Mouse (Mus musculus): ENCODE results near the gene Wnt7b. TPM values are rescaled to one million over a fixed set of nuclear protein-coding genes. Genes with fewer than 3 reads are reported as not detected.
A peak's percentile ranks its signal among the peaks of the same experiment; 100 is the strongest.

Gene Wnt7b
- polyA plus RNA-seq, 1 experiment from 2014 or later = 85.1 TPM

DNA sequence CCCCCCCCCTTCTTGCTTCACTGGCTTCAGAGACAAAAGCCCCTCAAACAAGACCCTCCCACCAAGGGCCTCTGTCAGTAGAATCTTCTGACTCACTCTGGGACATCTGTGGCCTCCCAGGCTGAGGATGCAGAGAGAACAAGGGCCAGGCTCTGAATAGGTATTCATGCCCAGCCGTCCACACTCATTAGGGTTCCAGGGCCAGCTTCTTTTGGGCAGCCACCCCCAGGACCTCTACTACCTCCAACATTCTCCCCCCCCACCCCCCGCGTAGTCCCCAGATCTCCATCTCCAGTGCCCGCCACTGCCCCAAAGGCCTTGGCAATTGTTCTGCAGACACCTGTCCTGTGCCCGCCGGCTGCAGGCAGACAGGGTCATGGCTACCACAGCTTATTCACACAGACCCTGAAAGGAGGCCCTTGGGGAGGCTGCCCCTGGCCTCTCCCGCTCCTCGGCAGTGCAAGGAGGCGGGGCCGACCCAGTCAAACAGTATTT, 84.2 kb downstream of the Wnt7b start:
- no peak overlapping the region for H3K4me3 ChIP-seq (ENCODE audit: low read depth, low read length)
- WGBS = 25% methylated on average over 10 of the region's 10 CpGs
- peak overlapping the region; percentile 23; the same call in 1 of the 2 replicates for H3K9ac ChIP-seq (ENCODE audit: low read length)
- ATAC-seq (ENCODE audit: insufficient read depth, low FRiP score, low TSS enrichment) (peak; percentile 92), DNase-seq (ENCODE audit: low spot score) (peak; percentile 74)
- H3K27ac ChIP-seq (ENCODE audit: low read depth, low read length) = peak overlapping the region; percentile 85
- H3K27me3 ChIP-seq (ENCODE audit: control insufficient read depth, insufficient read depth, low read length) = no peaks in the 10 kb centered on the region
- H3K36me3 ChIP-seq (ENCODE audit: control insufficient read depth, insufficient read depth, low read length) = no peaks in the 10 kb centered on the region
- no peaks in the 10 kb centered on the region for H3K9me3 ChIP-seq (ENCODE audit: control insufficient read depth, low read length)
- no peak overlapping the region for H3K4me2 ChIP-seq (ENCODE audit: low read depth)
- peaks cover 20% of the 10 kb centered on the region for H3K4me1 ChIP-seq (ENCODE audit: control insufficient read depth, insufficient read depth, low read length)

DNA sequence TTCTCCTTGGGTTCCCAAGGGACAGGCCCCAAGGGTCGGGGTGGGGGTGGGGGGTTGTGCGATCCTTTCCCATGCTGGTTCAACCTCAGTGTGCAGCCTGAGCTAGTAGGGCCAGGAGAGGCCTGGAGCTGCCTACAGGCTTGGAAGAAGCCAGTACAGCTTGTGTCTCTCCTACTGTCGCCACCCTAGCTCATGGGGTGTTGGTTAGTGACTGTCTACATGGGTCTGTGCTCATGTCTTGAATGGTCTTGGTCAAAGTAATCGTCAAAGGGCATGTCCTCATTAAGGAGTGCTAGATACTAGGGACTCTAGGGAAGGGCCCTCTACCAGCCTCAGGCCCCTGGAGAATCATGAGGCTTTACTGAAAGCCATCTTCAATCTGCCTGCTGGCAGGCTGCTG, 84.7 kb downstream of the Wnt7b start:
- Histone ChIP-seq H3K4me3 (ENCODE audit: low read depth, low read length) (no peak overlapping the region), H3K9ac (ENCODE audit: low read length) (no peak overlapping the region), H3K36me3 (ENCODE audit: control insufficient read depth, insufficient read depth, low read length) (no peaks in the 10 kb centered on the region), H3K4me2 (ENCODE audit: low read depth) (no peak overlapping the region), H3K27me3 (ENCODE audit: control insufficient read depth, insufficient read depth, low read length) (no peaks in the 10 kb centered on the region), H3K9me3 (ENCODE audit: control insufficient read depth, low read length) (no peaks in the 10 kb centered on the region), H3K27ac (ENCODE audit: low read depth, low read length) (peak overlapping the region; percentile 85), H3K4me1 (ENCODE audit: control insufficient read depth, insufficient read depth, low read length) (peaks cover 20% of the 10 kb centered on the region)
- WGBS = 79% methylated on average over 4 of the region's 4 CpGs
- ATAC-seq (ENCODE audit: insufficient read depth, low FRiP score, low TSS enrichment) (peak; percentile 43), DNase-seq (ENCODE audit: low spot score) (no peak)

- no peak overlapping the region for H3K4me3 ChIP-seq (ENCODE audit: low read depth, low read length)
- WGBS = 6% methylated on average over 11 of the region's 11 CpGs
- no peak overlapping the region for H3K9ac ChIP-seq (ENCODE audit: low read length)
- H3K27me3 ChIP-seq (ENCODE audit: control insufficient read depth, insufficient read depth, low read length) = no peaks in the 10 kb centered on the region
- DNase-seq (ENCODE audit: low spot score) (peak; percentile 46), ATAC-seq (ENCODE audit: insufficient read depth, low FRiP score, low TSS enrichment) (no peak)
- H3K36me3 ChIP-seq (ENCODE audit: control insufficient read depth, insufficient read depth, low read length) = no peaks in the 10 kb centered on the region
- H3K27ac ChIP-seq (ENCODE audit: low read depth, low read length) = no peak overlapping the region
- H3K4me1 ChIP-seq (ENCODE audit: control insufficient read depth, insufficient read depth, low read length) = peaks cover 17% of the 10 kb centered on the region
- H3K4me2 ChIP-seq (ENCODE audit: low read depth) = no peak overlapping the region
- no peaks in the 10 kb centered on the region for H3K9me3 ChIP-seq (ENCODE audit: control insufficient read depth, low read length)
Measured at GRCm38 (mm10) chr15:85494163-85494621, 88.1 kb downstream of the Wnt7b start.

DNA sequence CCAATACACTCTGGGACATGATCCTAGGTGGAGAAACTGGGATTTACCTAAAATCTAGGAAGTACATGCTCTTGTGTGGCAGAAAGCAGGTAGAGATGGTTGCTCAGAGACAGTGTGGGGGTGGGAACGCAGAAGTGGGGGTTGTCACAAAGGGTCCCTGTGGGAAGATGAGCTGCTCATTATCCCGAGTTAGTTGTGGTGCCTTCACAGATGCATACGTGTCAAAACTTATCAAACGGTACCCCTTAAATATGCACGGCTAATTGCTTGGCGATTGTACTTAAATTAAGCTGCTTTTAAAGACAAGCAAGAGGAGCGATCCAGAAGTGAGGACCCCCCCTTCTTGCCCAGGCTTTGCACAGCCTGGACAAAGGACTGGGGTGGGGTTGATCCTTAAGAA, 92.5 kb downstream of the Wnt7b start:
- no peak for ATAC-seq (ENCODE audit: insufficient read depth, low FRiP score, low TSS enrichment)
- H3K9ac ChIP-seq (ENCODE audit: low read length) = no peak overlapping the region
- no peak overlapping the region for H3K4me3 ChIP-seq (ENCODE audit: low read depth, low read length)
- no peaks in the 10 kb centered on the region for H3K27me3 ChIP-seq (ENCODE audit: control insufficient read depth, insufficient read depth, low read length)
- no peaks in the 10 kb centered on the region for H3K36me3 ChIP-seq (ENCODE audit: control insufficient read depth, insufficient read depth, low read length)
- 81% methylated on average over 7 of the region's 7 CpGs for WGBS
- H3K4me1 ChIP-seq (ENCODE audit: control insufficient read depth, insufficient read depth, low read length) = peaks cover 5% of the 10 kb centered on the region; the same call in 1 of the 2 replicates
- H3K9me3 ChIP-seq (ENCODE audit: control insufficient read depth, low read length) = no peaks in the 10 kb centered on the region
- H3K4me2 ChIP-seq (ENCODE audit: low read depth) = no peak overlapping the region
- H3K27ac ChIP-seq (ENCODE audit: low read depth, low read length) = no peak overlapping the region
- DNase-seq (ENCODE audit: low spot score) = no peak

DNA sequence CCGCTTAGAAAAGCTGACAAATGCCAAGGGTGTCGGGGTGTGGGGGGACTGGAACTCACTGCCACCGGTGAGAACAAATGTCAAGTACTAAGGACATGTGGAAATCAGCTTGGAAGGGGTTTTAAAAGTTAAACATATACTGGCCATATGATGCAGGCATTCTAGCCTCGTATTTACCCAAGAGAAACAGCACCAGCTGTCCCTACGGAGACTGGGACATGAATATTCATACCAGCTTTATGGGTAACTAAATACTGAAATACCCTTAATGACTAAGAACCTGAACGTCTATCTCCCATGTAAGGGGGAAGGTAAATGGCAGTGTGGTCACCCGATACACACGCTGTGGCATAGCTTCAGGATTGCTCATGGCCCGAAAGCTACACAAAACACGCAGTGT, 93.4 kb downstream of the Wnt7b start:
- H3K9ac ChIP-seq (ENCODE audit: low read length) = no peak overlapping the region
- WGBS = 76% methylated on average over 10 of the region's 10 CpGs
- DNase-seq (ENCODE audit: low spot score) (no peak), ATAC-seq (ENCODE audit: insufficient read depth, low FRiP score, low TSS enrichment) (no peak)
- H3K4me2 ChIP-seq (ENCODE audit: low read depth) = no peak overlapping the region
- no peaks in the 10 kb centered on the region for H3K9me3 ChIP-seq (ENCODE audit: control insufficient read depth, low read length)
- no peaks in the 10 kb centered on the region for H3K27me3 ChIP-seq (ENCODE audit: control insufficient read depth, insufficient read depth, low read length)
- H3K4me1 ChIP-seq (ENCODE audit: control insufficient read depth, insufficient read depth, low read length) = no peaks in the 10 kb centered on the region; the same call in 1 of the 2 replicates
- H3K36me3 ChIP-seq (ENCODE audit: control insufficient read depth, insufficient read depth, low read length) = no peaks in the 10 kb centered on the region
- no peak overlapping the region for H3K27ac ChIP-seq (ENCODE audit: low read depth, low read length)
- no peak overlapping the region for H3K4me3 ChIP-seq (ENCODE audit: low read depth, low read length)

Other genes with a start within 250 kb of the Wnt7b start
- gene Atxn10, start 246.2 kb downstream of the Wnt7b start, polyA plus RNA-seq (2014; fragmentation: Nextera tagmentation; extraction: Ambion mirVana) = 440 and 449 TPM in 2 replicates
- not detected in 2 replicates for gene 7530416G11Rik, start 79.2 kb downstream of the Wnt7b start, polyA plus RNA-seq (2014; fragmentation: Nextera tagmentation; extraction: Ambion mirVana)
- 0.07 and 0.25 TPM in 2 replicates for gene Ppara, start 152.5 kb upstream of the Wnt7b start, polyA plus RNA-seq (2014; fragmentation: Nextera tagmentation; extraction: Ambion mirVana)
- 23.0 and 25.8 TPM in 2 replicates for gene Cdpf1, start 229.2 kb upstream of the Wnt7b start, polyA plus RNA-seq (2014; fragmentation: Nextera tagmentation; extraction: Ambion mirVana)
- gene Pkdrej, start 239.3 kb upstream of the Wnt7b start, polyA plus RNA-seq (2014; fragmentation: Nextera tagmentation; extraction: Ambion mirVana) = 0.03 and 0.09 TPM in 2 replicates
- 2.9 and 3.9 TPM in 2 replicates for gene Ttc38, start 249.8 kb upstream of the Wnt7b start, polyA plus RNA-seq (2014; fragmentation: Nextera tagmentation; extraction: Ambion mirVana)

Measured in neural tube, embryonic 11.5 days (tissue).